Mouse (Mus musculus) limb, embryonic 14.5 days (tissue): ENCODE results near the gene Csgalnact2. TPM values are rescaled to one million over a fixed set of nuclear protein-coding genes. Genes with fewer than 3 reads are reported as not detected.

Experiments used
- ATAC-seq: fragments of 200-750 bp; cut with Nextera tagmentation; 2 replicates; pipeline ENCODE4 v1.8.0; 2017; ENCODE audit warnings: low read depth, moderate number of reproducible peaks, moderate TSS enrichment; ENCODE audit not compliant: low FRiP score
- DNase-seq: peaks from one replicate; pipeline ENCODE4 v3.0.0-alpha.2; 2015; ENCODE audit warnings: low spot score
- H3K27ac ChIP-seq: fragments of 300-500 bp; sonication (generic); replicated peaks from 2 replicates; pipeline ENCODE4 v1.5.1; 2014; ENCODE audit warnings: low read depth, mild to moderate bottlenecking, low read length, moderate library complexity, mixed read lengths
- H3K27me3 ChIP-seq: fragments of 300-500 bp; sonication (generic); 2 replicates; pipeline ENCODE4 v1.6.1; 2014; ENCODE audit warnings: low read length, mixed read lengths; ENCODE audit not compliant: control insufficient read depth, insufficient read depth
- H3K36me3 ChIP-seq: fragments of 300-500 bp; sonication (generic); 2 replicates; pipeline ENCODE4 v1.6.1; 2014; ENCODE audit warnings: mild to moderate bottlenecking, low read length, moderate library complexity, mixed read lengths; ENCODE audit not compliant: control insufficient read depth, insufficient read depth
- H3K4me1 ChIP-seq: fragments of 300-500 bp; sonication (generic); 2 replicates; pipeline ENCODE4 v1.6.1; 2014; ENCODE audit warnings: antibody characterized with exemption, low read length, mixed read lengths; ENCODE audit not compliant: control insufficient read depth, insufficient read depth
- H3K4me2 ChIP-seq: fragments of 300-500 bp; sonication (generic); replicated peaks from 2 replicates; pipeline ENCODE4 v1.6.1; 2014; ENCODE audit warnings: low read depth, mild to moderate bottlenecking, low read length, moderate library complexity; ENCODE audit not compliant: severe bottlenecking
- H3K4me3 ChIP-seq: fragments of 300-500 bp; sonication (generic); replicated peaks from 2 replicates; pipeline ENCODE4 v1.5.1; 2014; ENCODE audit warnings: low read length
- H3K9ac ChIP-seq: fragments of 300-500 bp; sonication (generic); 2 replicates; pipeline ENCODE4 v1.6.1; 2014; ENCODE audit warnings: mild to moderate bottlenecking, low read depth, low read length, moderate library complexity; ENCODE audit not compliant: severe bottlenecking
- H3K9me3 ChIP-seq: fragments of 300-500 bp; sonication (generic); 2 replicates; pipeline ENCODE4 v1.6.1; 2016; ENCODE audit warnings: low read length; ENCODE audit not compliant: control insufficient read depth
- POLR2A ChIP-seq: fragments of 200-500 bp; IDR thresholded peaks from 2 replicates; pipeline ENCODE4 v1.8.0; 2012; ENCODE audit warnings: inconsistent platforms, mild to moderate bottlenecking, moderate library complexity, borderline replicate concordance; ENCODE audit not compliant: insufficient read depth, insufficient read length; ENCODE audit errors: extremely low read depth
- WGBS: fragments of 180-500 bp; shearing (Covaris S2); extraction: QIAGEN DNeasy Blood & Tissue Kit; methylation state at CpG from one replicate; pipeline ENCODE4 v1.1.7; 2014; 5-methylcytosine and 5-hydroxymethylcytosine counted together
- microRNA-seq: library from miRNA; unstranded; fragments of <30 nt; microRNA quantifications from one replicate; pipeline ENCODE4, GENCODE M21; 2016
- polyA plus RNA-seq, 2 experiments: library from polyadenylated mRNA; depleted of rRNA in 1 of 2; stranded (reverse) in 1 of 2; unstranded in 1 of 2; fragments of >200 nt; fragmentation: Nextera tagmentation in 1 of 2; extraction: Ambion mirVana in 1 of 2; gene quantifications; 2 replicates each; pipeline versions ENCODE4 v1.2.1 to v1.2.3; 2012 to 2014

Csgalnact2 gene
- polyA plus RNA-seq, 2 experiments: 11.6 to 20.8 TPM

- 10% methylated on average over 7 of the region's 7 CpGs for WGBS
- H3K27ac ChIP-seq: no peak overlapping the region
- H3K27me3 ChIP-seq: peaks cover 17% of the 10 kb centered on the region
- no peak overlapping the region for H3K4me2 ChIP-seq
- no peaks in the 10 kb centered on the region for H3K36me3 ChIP-seq
- TF ChIP-seq POLR2A: no peak
- H3K9ac ChIP-seq: no peak overlapping the region
- peaks cover 7% of the 10 kb centered on the region for H3K4me1 ChIP-seq
- ATAC-seq: no peak; the same call in 1 of the 2 replicates
- no peak overlapping the region for H3K4me3 ChIP-seq
- DNase-seq: peak; percentile 59
- no peaks in the 10 kb centered on the region for H3K9me3 ChIP-seq
Observed at GRCm38 (mm10) chr6:118064968-118065530, 73.9 kb downstream of the Csgalnact2 start.

- no peak for TF ChIP-seq POLR2A
- no peak overlapping the region for H3K4me2 ChIP-seq
- DNase-seq (no peak), ATAC-seq (no peak)
- H3K9ac ChIP-seq: no peak overlapping the region
- no peak overlapping the region for H3K4me3 ChIP-seq
- peaks cover 17% of the 10 kb centered on the region for H3K27me3 ChIP-seq
- WGBS: 70% methylated on average over 5 of the region's 5 CpGs
- H3K36me3 ChIP-seq: no peaks in the 10 kb centered on the region
- no peaks in the 10 kb centered on the region for H3K9me3 ChIP-seq
- peaks cover 7% of the 10 kb centered on the region for H3K4me1 ChIP-seq
- no peak overlapping the region for H3K27ac ChIP-seq
Observed at GRCm38 (mm10) chr6:118063266-118063665, 75.7 kb downstream of the Csgalnact2 start.

GRCm38 (mm10) chr6:118061266-118061665 is 77.7 kb downstream of the Csgalnact2 start:
- DNase-seq (no peak), ATAC-seq (no peak)
- Histone ChIP-seq H3K27ac (no peak overlapping the region), H3K9me3 (no peaks in the 10 kb centered on the region), H3K4me1 (peaks cover 5% of the 10 kb centered on the region), H3K9ac (no peak overlapping the region), H3K4me2 (no peak overlapping the region), H3K4me3 (no peak overlapping the region), H3K36me3 (no peaks in the 10 kb centered on the region), H3K27me3 (peaks cover 15% of the 10 kb centered on the region)
- WGBS: 92% methylated on average over 4 of the region's 4 CpGs
- no peak for TF ChIP-seq POLR2A

Small RNA genes within 50 kb of the gene (microRNA-seq; reads per million reads assigned to microRNA genes)
- not detected for gene Mir7044

Other genes with a start within 250 kb of the Csgalnact2 start
- gene Hnrnpf, start 238.8 kb downstream of the Csgalnact2 start, polyA plus RNA-seq (2012; rRNA removed): 385 and 486 TPM in 2 replicates
- 609 and 633 TPM in 2 replicates for gene Hnrnpf, start 238.8 kb downstream of the Csgalnact2 start, polyA plus RNA-seq (2014; fragmentation: Nextera tagmentation; extraction: Ambion mirVana)
- not detected in 2 replicates for gene Fxyd4, start 201.4 kb downstream of the Csgalnact2 start, polyA plus RNA-seq (2012; rRNA removed)
- gene Fxyd4, start 201.4 kb downstream of the Csgalnact2 start, polyA plus RNA-seq (2014; fragmentation: Nextera tagmentation; extraction: Ambion mirVana): 1.4 and 2.5 TPM in 2 replicates
- gene Rasgef1a, start 127.7 kb downstream of the Csgalnact2 start, polyA plus RNA-seq (2012; rRNA removed): 0.15 and 0.28 TPM in 2 replicates
- gene Rasgef1a, start 127.7 kb downstream of the Csgalnact2 start, polyA plus RNA-seq (2014; fragmentation: Nextera tagmentation; extraction: Ambion mirVana): not detected in 2 replicates
- gene Ret, start 58.6 kb upstream of the Csgalnact2 start, polyA plus RNA-seq (2012; rRNA removed): 0.79 and 0.91 TPM in 2 replicates
- gene Ret, start 58.6 kb upstream of the Csgalnact2 start, polyA plus RNA-seq (2014; fragmentation: Nextera tagmentation; extraction: Ambion mirVana): 0.50 and 0.51 TPM in 2 replicates